Mouse (Mus musculus): Measurements from ENCODE around the gene Snta1.
A peak's percentile ranks its signal among the peaks of the same experiment; 100 is the strongest.

Gene Snta1

DNA sequence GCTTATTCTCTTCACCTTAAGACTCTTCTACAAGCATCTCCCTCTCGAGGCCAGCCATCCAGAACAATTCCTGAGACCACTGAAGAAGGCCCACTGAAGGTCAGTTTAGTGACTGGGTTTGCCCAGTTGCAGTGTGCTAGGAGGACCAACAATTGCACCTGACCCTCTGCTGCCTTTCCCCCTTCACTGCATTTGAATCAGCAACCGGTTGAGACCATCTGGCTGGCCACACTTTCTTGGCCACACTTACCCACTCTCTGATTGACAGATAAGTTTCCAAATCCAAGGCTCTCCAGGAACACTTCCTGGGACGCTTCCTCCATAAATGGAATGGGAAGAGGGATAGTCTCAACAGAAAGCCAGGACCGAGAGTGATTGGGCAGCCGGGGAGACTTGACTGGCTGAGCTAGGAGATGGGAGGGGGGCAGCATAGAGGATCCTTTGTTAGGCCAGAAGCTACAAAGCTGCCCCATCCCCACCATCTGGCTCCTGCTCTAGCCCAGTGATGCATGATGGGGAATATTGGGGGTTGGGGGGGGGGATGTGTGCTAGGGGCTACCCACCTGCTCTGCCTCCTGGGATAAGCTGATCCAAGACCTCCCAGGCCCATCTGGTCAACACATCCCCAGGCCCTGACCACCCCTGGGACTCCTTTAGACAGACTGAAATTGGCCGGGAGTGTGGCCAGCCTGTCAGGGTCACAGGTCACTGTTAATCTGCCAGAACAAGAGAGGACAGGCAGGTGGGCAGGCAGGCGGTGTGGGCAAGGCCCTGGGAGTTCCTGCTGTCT is 13.2 kb upstream of the Snta1 start:
- no peak for DNase-seq

DNA sequence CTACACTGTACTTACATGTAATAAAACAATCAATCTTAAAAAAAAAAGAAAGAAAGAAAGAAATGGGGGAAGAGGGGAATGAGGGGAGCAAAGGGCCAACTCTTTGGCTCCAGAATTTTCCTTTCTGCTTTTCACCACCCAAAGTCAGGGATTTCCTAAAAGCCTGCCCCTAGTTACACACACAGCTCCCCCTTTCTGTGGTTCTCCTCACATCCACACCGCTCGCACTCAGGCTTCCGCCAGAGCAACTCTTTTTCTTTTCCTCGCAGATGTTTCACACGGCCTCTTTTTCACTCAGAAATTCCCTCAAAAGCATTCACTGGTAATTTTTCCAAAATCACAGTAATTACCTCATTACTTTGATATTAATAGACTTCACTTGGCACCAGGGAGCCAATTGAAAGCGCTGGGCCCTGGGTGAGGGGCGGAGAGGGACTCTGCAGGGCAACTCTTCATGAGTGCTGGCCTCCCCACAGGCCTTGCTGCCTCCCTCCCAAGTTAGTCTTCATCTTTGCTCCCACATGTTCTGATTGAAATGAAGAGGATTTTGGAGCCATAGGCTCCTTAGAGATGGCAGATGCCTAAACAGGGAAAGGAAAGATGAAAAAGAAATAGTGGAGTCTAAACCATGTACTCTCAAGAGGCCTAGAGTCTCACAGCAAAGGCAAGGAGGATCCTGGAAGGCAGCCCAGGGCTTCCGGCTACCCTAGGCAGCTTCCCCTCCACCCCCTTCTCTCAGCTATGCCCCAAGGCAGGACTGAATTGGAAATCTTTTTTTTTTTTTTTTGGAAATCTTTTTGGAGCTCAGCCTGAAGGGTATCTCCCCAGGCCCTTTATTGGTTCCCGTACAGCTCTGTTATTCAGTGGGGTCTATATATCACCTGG is 12.0 kb upstream of the Snta1 start:
- no peak for DNase-seq

GRCm38 (mm10) chr2:154418001-154418400 is 10.1 kb upstream of the Snta1 start:
- DNase-seq, result no peak

GRCm38 (mm10) chr2:154417107-154417506 is 9.2 kb upstream of the Snta1 start:
- DNase-seq, result peak; percentile 53

- DNase-seq, result peak; percentile 39
Measured at GRCm38 (mm10) chr2:154412018-154412666, 4.2 kb upstream of the Snta1 start.

DNA sequence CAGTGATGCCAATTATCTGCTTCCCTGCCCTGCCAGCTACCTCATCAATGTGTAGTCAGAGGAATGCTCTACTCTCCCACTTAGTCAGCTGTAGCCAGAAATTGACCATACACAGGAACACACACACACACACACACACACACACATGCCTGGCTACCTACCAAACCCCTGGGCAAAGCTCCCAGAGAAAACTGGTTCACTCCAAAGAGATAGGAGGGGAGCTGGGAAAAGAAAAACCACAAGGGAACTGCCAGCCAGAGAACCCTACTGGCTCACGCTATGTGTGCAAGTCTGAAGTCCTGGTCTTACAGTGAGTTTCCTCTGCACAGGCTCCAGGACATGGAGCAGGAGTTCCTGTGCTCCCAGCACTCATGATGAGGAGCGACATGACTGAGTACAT is 2.5 kb upstream of the Snta1 start:
- peak; percentile 60 for DNase-seq

DNA sequence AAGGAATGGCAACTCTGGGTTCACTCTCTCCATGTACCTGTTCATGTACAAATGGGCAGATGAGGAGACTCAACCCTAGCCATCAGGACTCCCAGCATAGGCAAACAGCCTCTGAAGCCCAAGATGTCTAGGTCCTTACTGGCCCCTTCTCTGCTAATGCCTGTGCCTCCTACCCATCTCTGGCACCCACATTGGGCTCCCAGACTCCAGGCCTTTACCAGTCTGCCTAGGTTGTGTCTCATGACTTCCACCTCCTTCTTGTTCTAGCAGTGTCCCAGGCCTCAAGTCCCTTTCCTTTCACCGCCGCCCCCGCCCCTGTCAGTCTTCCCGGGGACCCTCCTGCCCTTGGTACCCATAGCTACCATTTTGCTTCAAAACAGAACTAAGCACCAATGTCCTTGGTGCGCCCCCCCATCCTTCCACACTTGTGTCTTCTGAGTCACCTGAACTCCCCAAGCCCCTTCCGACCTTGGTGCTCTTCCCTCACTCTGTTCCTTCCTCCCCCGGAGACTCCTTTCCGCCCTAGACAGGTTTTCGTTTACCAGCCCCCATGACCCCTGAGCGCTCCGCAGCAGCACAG is 746 bp downstream of the Snta1 start:
- DNase-seq, result no peak

GRCm38 (mm10) chr2:154405447-154405994 is 2.4 kb downstream of the Snta1 start:
- no peak for DNase-seq

DNA sequence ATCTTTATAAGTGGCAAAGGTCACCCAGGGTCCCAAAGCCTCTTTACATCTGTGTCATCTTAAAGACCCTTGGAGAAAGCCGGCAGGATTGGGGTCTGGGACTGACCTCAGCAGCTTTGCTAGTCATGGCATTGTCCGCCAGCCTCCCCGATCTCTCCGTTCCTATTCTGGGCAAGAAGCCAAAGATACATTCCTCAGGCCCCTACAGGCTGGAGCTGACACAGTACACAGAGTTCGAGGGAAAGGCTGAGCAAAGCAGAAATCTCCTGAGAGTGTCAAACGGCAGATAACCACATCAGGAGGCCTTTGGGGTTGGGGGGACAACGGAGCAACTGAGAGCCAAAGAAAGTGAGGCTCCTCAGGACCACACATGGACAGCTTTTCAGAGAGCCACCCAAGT is 5.1 kb downstream of the Snta1 start:
- DNase-seq, result no peak

- DNase-seq, result no peak
Measured at GRCm38 (mm10) chr2:154401976-154402375, 5.9 kb downstream of the Snta1 start.

- no peak for DNase-seq
Measured at GRCm38 (mm10) chr2:154399325-154399724, 8.6 kb downstream of the Snta1 start.

DNA sequence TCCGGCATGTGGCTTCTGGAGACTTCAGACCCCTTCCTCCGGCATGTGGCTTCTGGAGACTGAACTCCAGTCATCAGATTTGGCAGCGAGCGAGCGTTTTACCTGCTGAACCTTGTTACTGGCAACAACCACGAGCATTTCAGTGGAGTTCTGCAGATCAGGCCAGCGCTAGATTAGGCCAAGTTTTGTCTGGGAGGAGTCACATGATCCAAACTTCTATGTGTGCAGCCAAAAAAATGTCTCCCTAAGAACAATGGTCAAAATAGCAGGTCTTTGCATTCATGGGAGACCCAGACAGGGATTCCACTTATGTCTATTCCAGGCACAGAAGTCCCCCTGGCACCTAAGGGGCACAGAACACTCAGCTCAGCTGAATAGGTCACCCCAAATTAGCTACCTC is 9.6 kb downstream of the Snta1 start:
- no peak for DNase-seq

DNA sequence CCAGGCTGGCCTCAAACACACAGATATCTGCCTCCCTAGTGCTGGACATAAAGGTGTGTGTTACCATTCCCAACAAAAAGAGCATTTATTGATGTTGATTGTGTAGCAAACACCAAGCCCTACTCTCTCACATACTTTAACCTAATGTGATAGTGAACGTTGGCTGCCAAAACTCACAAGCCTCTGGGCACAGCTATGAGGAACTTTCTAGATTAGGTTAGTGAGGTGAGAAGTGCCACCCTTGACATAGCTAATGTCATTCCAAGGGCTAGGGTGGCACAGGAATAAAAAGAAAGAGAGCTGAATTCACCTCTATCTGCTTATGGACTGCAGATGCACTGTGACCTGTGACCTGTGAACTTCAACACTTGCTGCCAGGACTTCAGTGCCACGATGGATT is 11.4 kb downstream of the Snta1 start:
- no peak for DNase-seq

DNA sequence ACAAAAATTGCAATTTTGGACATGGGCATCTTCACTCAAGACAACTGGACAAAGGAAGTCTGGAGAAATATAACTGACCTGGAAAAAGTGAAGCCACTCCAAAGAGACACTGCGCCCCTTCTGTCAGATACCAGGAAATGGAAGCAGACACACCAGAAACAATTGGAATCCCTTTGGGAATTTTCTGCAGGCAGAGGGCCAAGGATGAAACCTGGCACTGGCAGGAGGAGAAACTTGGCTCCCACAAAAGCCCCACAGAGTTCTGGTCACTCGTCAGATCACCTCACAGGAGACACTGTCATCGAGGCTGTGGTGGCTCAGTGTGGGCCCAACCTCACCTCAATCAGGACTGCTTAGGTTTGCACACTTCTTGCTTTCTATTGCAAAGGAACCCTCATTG is 13.3 kb downstream of the Snta1 start:
- DNase-seq, result no peak

- DNase-seq, result no peak
Measured at GRCm38 (mm10) chr2:154390180-154390964, 17.5 kb downstream of the Snta1 start.

DNA sequence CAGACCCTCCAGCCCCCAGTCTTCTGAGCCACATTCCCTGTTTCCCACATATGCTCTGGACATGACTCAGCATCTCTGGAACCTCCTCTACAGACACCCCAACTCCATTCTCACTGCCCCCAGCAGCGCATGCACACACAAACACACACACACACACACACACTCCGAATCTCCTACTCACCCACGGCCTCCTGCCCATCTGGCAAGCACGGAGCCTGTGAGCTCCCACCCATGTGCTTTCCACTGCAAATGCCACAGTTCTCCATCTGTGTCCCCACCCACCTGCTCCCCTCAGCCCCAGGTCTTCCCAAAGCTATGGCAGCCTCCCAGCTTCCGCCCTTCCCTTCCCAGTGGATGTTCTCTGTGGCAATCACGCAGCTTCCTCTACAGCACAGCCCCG is 28.8 kb downstream of the Snta1 start:
- peak; percentile 88 for DNase-seq

GRCm38 (mm10) chr2:154374807-154375601 is 32.9 kb downstream of the Snta1 start:
- no peak for DNase-seq

GRCm38 (mm10) chr2:154373961-154374632 is 33.8 kb downstream of the Snta1 start:
- DNase-seq, result peak; percentile 38

- DNase-seq, result no peak
Measured at GRCm38 (mm10) chr2:154372842-154373500, 34.9 kb downstream of the Snta1 start, which contains the start of gene Cdk5rap1. Cdk5rap1 (minus strand) TSS chr2:154373010.
